Mouse (Mus musculus): ENCODE measurements around the gene Hexa. TPM values are rescaled to one million over a fixed set of nuclear protein-coding genes. Genes with fewer than 3 reads are reported as not detected.

Hexa gene
- total and polyA plus RNA-seq, 2 experiments from 2014 or later: 42.2 to 90.9 TPM

DNA sequence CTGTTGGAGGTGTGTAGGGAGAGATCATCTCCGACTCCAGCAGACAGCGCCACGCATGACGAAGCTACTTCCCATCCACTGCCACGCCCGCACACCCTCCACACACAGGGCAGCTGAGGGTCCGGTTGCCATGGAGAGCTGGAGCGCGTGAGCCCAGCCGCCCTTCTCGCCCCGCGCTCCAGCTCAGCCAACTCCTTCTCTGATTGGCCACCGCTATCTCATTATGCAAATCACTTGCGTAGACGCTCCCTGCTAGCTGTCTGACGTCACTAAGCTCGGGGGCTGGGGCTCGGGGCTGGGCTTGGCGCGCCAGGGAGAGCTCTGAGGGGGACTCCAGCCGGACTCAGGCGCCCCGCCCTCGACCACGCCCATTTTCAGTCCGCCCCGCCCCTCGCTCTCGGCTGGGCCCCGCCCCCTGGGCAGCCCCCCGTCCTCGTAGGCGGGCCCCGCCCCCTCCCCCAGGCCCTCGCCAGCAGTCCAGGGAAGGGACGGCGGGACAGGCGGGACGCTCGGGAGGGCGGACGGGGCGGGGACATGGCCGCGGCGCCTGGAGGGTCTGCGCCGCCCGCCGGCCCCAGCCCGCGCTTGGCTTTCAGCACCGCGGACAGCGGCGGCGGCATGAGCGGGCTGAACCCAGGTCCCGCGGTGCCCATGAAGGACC is 38.6 kb downstream of the Hexa start, which contains the start of gene Celf6:
TSS of gene Celf6 (plus strand) at position 74 of the 661 bp plus-strand sequence.
- peaks cover 8% of the 10 kb centered on the region; the same call in 1 of the 2 replicates for H3K4me1 ChIP-seq (ENCODE audit: control insufficient read depth, insufficient read depth)
- H3K4me3 ChIP-seq (ENCODE audit: low read depth, low read length): peak within 1 kb of the TSS; percentile 55
- H3K4me2 ChIP-seq (ENCODE audit: low read depth, low read length): peak within 1 kb of the TSS; percentile 72
- H3K36me3 ChIP-seq (replicated peaks; ENCODE audit: control insufficient read depth, insufficient read depth, low read length): no peaks in the 10 kb centered on the region
- no peak within 1 kb of the TSS for H3K27ac ChIP-seq (ENCODE audit: low read depth)
- TF ChIP-seq CTCF (IDR thresholded peaks at IDR 0.05; ENCODE audit: low read depth) (no peak), EP300 (IDR thresholded peaks at IDR 0.05; ENCODE audit: low read depth) (no peak)
- no peak within 1 kb of the TSS for H3K9ac ChIP-seq (replicated peaks; ENCODE audit: low read depth, low read length)
- no peaks in the 10 kb centered on the region for H3K9me3 ChIP-seq (replicated peaks; ENCODE audit: control insufficient read depth, low read length)
- 0% methylated on average over 51 of the region's 61 CpGs for WGBS
- ATAC-seq (ENCODE audit: insufficient read depth, low read depth): peak; percentile 96
- H3K27me3 ChIP-seq (ENCODE audit: control insufficient read depth, insufficient read depth, low read length): peaks cover 45% of the 10 kb centered on the region
- DNase-seq (ENCODE audit: low spot score): peak; percentile 93

DNA sequence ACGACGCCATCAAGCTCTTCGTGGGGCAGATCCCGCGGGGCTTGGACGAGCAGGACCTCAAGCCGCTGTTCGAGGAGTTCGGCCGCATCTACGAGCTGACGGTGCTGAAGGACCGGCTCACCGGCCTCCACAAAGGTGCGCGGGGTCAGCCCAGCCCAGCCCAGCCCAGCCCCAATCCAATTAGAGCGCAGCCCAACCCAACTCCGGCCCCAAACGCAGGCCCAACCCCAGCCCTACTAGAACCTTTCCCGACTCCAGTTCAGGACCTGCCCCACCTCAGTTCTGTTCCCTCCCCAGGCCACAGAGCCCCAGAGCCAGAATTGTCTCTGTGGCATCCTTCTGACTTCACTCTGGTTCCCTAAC is 39.1 kb downstream of the Hexa start:
- Histone ChIP-seq H3K4me1 (ENCODE audit: control insufficient read depth, insufficient read depth) (peaks cover 8% of the 10 kb centered on the region; the same call in 1 of the 2 replicates), H3K9ac (replicated peaks; ENCODE audit: low read depth, low read length) (no peak overlapping the region), H3K9me3 (replicated peaks; ENCODE audit: control insufficient read depth, low read length) (no peaks in the 10 kb centered on the region), H3K36me3 (replicated peaks; ENCODE audit: control insufficient read depth, insufficient read depth, low read length) (no peaks in the 10 kb centered on the region), H3K4me3 (ENCODE audit: low read depth, low read length) (peak overlapping the region; percentile 55), H3K27ac (ENCODE audit: low read depth) (no peak overlapping the region), H3K4me2 (ENCODE audit: low read depth, low read length) (peak overlapping the region; percentile 72), H3K27me3 (ENCODE audit: control insufficient read depth, insufficient read depth, low read length) (peaks cover 45% of the 10 kb centered on the region)
- WGBS: 2% methylated on average over 20 of the region's 20 CpGs
- ATAC-seq (ENCODE audit: insufficient read depth, low read depth) (no peak), DNase-seq (ENCODE audit: low spot score) (no peak)
- TF ChIP-seq EP300 (IDR thresholded peaks at IDR 0.05; ENCODE audit: low read depth) (no peak), CTCF (IDR thresholded peaks at IDR 0.05; ENCODE audit: low read depth) (no peak)

DNA sequence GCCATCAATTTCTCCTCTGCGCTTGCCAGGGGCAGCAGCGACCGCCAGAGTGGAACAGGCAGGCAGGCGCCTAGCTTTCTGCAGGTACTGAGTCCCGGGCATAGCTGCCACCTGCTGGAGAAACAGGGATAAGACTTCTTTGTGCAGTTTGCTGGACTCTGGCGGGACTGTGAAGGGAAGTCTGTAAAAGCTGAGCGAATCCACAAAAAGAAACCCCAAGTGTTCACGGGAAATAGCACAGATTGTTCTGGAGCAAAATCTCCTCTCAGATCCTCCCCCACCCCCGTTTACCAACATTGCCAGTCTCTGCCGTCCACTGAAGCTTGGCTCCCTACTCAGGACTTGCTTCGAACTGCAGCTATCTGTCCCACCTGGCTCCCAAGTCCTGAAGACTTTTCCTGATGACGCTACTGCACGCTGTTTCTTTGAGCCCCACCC is 45.5 kb downstream of the Hexa start:
- Histone ChIP-seq H3K9ac (replicated peaks; ENCODE audit: low read depth, low read length) (no peak overlapping the region; the same call in 1 of the 2 replicates), H3K9me3 (replicated peaks; ENCODE audit: control insufficient read depth, low read length) (no peaks in the 10 kb centered on the region), H3K27ac (ENCODE audit: low read depth) (no peak overlapping the region), H3K27me3 (ENCODE audit: control insufficient read depth, insufficient read depth, low read length) (peaks cover 21% of the 10 kb centered on the region; the same call in 1 of the 2 replicates), H3K4me3 (ENCODE audit: low read depth, low read length) (peak overlapping the region; percentile 22; the same call in 1 of the 2 replicates), H3K4me1 (ENCODE audit: control insufficient read depth, insufficient read depth) (0 out of 2 replicates have a peak, but pooled peaks cover 5% of the 10 kb centered on the region), H3K4me2 (ENCODE audit: low read depth, low read length) (peak overlapping the region; percentile 52), H3K36me3 (replicated peaks; ENCODE audit: control insufficient read depth, insufficient read depth, low read length) (no peaks in the 10 kb centered on the region)
- WGBS: 1% methylated on average over 13 of the region's 13 CpGs
- DNase-seq (ENCODE audit: low spot score): peak; percentile 77
- peak; percentile 72 for ATAC-seq (ENCODE audit: insufficient read depth, low read depth)
- TF ChIP-seq EP300 (IDR thresholded peaks at IDR 0.05; ENCODE audit: low read depth) (no peak), CTCF (IDR thresholded peaks at IDR 0.05; ENCODE audit: low read depth) (peak; percentile 81)

DNA sequence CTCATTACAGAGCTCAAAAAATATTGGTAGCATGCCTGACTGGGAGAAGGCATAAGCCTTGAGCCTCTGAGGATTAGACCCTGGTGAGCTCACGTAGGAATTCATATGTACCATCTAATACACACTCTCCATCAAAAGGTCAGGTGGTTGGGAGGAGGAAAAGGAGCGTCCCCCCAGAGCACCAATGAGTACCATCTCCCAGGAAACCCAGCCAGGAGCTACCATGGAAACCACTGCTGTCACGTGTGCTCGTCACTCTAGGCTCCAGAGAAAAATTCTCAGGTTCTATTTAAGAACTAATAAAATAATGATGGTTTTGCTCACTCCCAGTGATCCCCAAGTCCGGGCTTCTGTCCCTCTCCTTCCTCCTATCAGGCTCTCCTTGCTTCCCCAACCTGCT is 48.9 kb downstream of the Hexa start:
- no peak for DNase-seq (ENCODE audit: low spot score)
- Histone ChIP-seq H3K27me3 (ENCODE audit: control insufficient read depth, insufficient read depth, low read length) (peaks cover 12% of the 10 kb centered on the region; the same call in 1 of the 2 replicates), H3K4me2 (ENCODE audit: low read depth, low read length) (no peak overlapping the region), H3K4me3 (ENCODE audit: low read depth, low read length) (no peak overlapping the region), H3K9me3 (replicated peaks; ENCODE audit: control insufficient read depth, low read length) (no peaks in the 10 kb centered on the region), H3K9ac (replicated peaks; ENCODE audit: low read depth, low read length) (no peak overlapping the region), H3K27ac (ENCODE audit: low read depth) (no peak overlapping the region), H3K4me1 (ENCODE audit: control insufficient read depth, insufficient read depth) (0 out of 2 replicates have a peak, but pooled peaks cover 5% of the 10 kb centered on the region), H3K36me3 (replicated peaks; ENCODE audit: control insufficient read depth, insufficient read depth, low read length) (no peaks in the 10 kb centered on the region)
- 41% methylated on average over 5 of the region's 5 CpGs for WGBS
- no peak for ATAC-seq (ENCODE audit: insufficient read depth, low read depth)
- TF ChIP-seq CTCF (IDR thresholded peaks at IDR 0.05; ENCODE audit: low read depth) (no peak), EP300 (IDR thresholded peaks at IDR 0.05; ENCODE audit: low read depth) (no peak)

DNA sequence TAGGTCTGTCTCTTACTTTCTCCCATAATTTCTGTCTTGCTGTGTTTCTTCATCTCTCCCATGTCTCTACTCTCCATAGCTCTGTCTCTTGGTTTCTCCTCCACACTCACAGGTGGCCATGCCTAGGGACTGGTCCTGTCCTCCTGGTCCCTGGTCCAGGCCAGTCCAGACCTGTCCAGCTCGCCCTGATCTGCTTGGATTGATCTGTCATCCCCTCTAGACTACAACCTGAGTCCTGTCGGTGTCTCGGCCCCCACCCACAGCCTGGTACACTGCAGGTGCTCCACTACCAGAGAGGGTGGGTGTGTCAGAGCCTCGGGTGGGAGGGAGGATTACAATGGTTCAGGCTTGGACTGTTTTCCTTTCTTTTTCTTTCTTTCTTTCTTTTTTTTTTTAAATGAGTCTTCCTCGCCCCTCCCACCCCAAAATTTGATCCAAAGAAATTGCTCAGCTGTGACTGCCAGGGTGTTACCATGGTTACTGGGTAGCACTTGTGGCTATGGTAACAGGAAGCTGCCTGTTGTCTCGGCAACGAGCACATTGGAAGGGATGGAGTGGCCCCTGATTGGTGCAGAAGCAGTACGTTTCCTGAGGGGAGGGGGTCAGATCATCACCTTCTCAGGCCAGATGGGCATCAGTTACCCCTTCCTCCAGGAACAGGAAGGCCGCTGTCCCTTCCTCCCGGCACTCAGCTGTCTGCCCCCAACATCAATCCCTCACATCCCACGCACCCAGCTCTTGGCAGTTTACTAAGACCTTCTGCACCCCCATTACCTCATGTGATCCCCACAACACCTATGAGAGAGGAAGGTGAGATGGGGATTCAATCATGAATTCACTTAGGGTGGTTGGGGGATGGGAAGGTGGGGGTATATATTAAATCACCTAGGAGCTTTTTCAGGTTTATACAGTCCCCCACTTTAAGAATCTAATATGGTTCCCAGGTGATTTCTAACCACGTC is 49.7 kb downstream of the Hexa start:
- Histone ChIP-seq H3K4me2 (ENCODE audit: low read depth, low read length) (no peak overlapping the region), H3K27me3 (ENCODE audit: control insufficient read depth, insufficient read depth, low read length) (0 out of 2 replicates have a peak, but pooled peaks cover 12% of the 10 kb centered on the region), H3K27ac (ENCODE audit: low read depth) (no peak overlapping the region), H3K9me3 (replicated peaks; ENCODE audit: control insufficient read depth, low read length) (no peaks in the 10 kb centered on the region), H3K4me3 (ENCODE audit: low read depth, low read length) (no peak overlapping the region), H3K9ac (replicated peaks; ENCODE audit: low read depth, low read length) (no peak overlapping the region), H3K36me3 (replicated peaks; ENCODE audit: control insufficient read depth, insufficient read depth, low read length) (no peaks in the 10 kb centered on the region), H3K4me1 (ENCODE audit: control insufficient read depth, insufficient read depth) (0 out of 2 replicates have a peak, but pooled peaks cover 5% of the 10 kb centered on the region)
- TF ChIP-seq EP300 (IDR thresholded peaks at IDR 0.05; ENCODE audit: low read depth) (no peak), CTCF (IDR thresholded peaks at IDR 0.05; ENCODE audit: low read depth) (no peak)
- DNase-seq (ENCODE audit: low spot score): no peak
- no peak for ATAC-seq (ENCODE audit: insufficient read depth, low read depth)
- 41% methylated on average over 12 of the region's 12 CpGs for WGBS
